Mouse (Mus musculus) CD4-positive helper T cell, adult 2 months (primary cell): Measurements from ENCODE around the gene Dnase1l1.

Experiments used
- DNase-seq: peaks from one replicate; pipeline ENCODE4 v3.0.0-alpha.2; 2012; ENCODE audit warnings: low read depth, missing footprints, low spot score

Gene Dnase1l1

GRCm38 (mm10) chrX:74270062-74270901 is 11.9 kb downstream of the Dnase1l1 start, which contains the start of gene Rpl10:
Gene Rpl10 (plus strand): TSS chrX:74270812.
- peak; percentile 98 for DNase-seq

DNA sequence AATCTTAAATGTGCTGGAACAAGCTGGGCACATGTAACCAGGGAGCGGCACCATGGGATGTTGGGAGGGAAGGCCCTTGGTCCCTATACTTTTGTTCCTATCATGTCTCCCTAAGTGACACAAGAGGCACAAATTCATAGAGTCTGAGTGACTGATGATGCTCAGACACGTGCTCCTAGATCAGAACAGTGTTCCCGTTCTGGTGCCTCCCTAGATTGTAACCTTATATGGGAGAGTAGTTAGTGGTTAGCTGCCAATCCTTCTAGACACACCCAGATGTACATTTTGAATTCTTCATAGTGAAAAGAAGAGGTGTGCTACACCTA is 12.4 kb downstream of the Dnase1l1 start:
- DNase-seq, result no peak

DNA sequence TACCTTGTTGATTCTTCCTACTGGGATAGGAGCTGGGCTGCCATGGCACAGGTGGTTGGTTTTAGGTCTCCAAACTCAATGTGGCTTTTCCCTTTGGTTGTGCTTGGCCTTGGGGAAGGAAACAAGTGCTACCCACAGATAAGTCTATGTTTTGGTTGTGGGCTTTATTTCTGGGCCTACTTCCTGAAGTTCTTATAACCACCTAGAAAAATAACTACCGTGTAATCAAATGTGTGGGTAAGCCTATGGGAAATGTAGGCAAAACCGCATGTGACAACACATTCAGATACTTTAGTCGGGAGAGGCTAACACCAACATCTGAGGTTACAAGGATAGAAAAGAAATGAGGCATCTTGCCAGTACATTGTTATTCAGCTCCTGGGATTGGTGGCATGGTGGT is 24.4 kb downstream of the Dnase1l1 start:
- DNase-seq, result no peak

DNA sequence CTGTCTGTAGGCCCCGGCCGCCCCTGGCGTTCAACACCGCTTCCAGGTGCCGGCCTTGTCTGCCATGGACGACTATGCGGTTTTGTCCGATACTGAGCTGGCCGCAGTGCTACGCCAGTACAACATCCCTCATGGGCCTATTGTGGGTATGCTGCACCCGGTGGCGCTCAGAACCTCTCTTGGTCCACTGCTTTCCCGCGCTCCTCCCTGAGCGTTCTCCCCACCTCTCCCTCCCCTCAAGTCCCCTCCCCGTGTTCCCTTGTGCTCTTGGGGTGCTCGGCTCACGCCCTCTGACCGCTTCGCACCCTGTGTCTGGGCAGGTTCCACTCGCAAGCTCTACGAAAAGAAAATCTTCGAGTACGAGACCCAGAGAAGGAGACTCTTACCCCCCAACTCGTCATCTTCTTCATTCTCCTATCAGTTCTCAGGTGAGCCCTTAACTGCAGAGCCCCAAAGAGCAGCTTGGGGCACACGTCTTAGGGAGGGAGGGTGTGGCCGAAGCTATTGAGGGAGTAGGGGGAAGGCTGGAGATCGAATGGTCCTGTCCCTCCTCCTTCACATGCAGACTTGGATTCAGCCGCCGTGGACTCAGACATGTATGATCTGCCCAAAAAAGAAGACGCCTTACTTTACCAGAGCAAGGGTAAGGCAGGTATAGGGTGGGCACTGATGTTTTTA is 27.1 kb downstream of the Dnase1l1 start:
- peak; percentile 36 for DNase-seq

GRCm38 (mm10) chrX:74254153-74254887 is 27.8 kb downstream of the Dnase1l1 start, which contains the start of gene Emd:
Gene Emd (plus strand): TSS chrX:74254687.
- DNase-seq, result peak; percentile 96

DNA sequence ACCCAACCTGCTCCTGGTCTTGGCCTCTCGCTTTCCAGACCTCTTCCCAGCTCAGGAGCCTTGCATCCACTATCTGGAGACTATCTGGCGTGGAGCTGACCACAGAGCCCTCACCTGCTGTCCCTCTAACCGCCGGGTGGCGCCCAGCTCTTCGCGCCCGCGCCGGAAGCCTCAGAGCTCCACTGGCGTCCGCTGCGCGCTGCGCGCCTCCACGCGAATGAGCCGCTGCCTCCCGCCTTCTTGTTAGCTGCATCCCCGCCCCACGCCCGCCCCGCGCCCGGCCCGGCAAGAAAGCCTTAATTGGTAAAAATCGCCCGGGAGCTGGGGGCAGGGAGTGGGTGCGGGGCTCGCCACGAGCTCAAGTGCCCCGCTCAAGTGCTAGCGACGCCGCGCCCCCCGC is 32.5 kb downstream of the Dnase1l1 start, which contains the start of gene Flna:
TSS of gene Flna (minus strand) at position 206 of the 400 bp plus-strand sequence.
- peak; percentile 78 for DNase-seq

DNA sequence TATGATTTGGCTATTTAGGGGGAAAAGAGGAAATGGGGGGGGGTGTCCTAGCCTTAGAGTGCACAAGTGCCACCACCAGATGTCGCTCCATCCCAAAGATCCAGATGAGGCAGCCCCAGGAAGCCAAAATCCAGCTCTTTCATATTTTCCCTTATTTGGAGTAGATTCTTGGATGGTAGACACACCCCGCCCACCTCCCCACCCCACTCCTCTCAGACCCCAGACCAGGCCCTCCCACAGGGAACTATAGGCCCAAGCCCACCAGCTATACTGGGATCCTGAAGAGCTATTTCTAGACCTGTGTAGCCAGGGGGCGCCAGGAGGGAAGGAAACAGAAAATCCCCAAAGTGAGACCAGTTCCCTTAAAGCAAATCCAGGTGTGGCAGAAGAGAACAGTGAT is 33.5 kb downstream of the Dnase1l1 start:
- peak; percentile 64 for DNase-seq

GRCm38 (mm10) chrX:74246693-74247092 is 35.4 kb downstream of the Dnase1l1 start:
- DNase-seq, result no peak

DNA sequence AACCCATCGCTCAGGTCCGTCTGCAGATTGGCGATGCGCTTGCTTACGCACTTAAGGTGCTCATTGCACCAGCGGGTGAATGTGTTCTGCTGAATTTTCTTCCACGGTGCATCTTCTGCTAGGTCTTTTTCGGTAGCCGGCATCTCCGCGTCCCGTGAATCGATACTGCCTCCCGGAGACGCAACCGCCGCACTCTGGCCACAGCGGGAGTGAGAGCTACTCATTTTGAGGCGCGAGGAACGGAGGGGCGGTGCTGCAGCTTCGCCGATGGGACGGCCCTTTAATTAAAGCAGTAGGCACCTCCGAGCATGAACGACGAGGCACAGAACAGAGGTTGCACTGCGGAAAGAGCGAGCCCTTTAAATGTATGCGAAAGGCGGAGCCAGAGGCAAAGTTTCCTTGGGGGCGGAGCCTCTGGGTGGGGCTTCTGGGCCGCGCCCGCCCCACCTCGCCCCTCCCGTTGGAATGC is 35.9 kb downstream of the Dnase1l1 start:
- DNase-seq, result peak; percentile 91

- DNase-seq, result peak; percentile 78
These were observed 36.5 kb downstream of the Dnase1l1 start for GRCm38 (mm10) chrX:74245687-74246086.

- peak; percentile 15 for DNase-seq
These were observed 37.0 kb downstream of the Dnase1l1 start for GRCm38 (mm10) chrX:74245107-74245506.

- peak; percentile 78 for DNase-seq
These were observed 37.5 kb downstream of the Dnase1l1 start for GRCm38 (mm10) chrX:74244614-74245083.

GRCm38 (mm10) chrX:74243807-74244206 is 38.3 kb downstream of the Dnase1l1 start:
- peak; percentile 92 for DNase-seq

DNA sequence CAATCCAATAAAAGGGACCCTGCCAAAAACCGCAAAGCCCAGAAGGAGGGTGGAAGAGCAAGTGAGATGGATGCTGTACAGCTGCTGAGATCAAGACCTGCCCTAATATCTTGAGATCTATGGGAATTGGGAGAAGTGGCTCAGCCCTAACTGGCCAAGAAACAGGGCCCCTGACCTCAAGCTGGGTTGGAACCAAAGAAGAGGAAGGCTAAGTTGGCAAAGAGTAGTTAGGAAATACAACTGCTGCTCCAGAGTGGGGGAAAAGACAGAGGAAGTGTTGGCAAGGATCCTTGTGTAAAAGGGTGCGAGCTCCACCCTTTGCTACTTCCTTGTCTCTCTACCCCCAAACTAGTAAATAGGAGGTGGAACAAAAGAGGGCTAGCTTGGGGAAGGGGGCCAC is 38.7 kb downstream of the Dnase1l1 start:
- no peak for DNase-seq

- DNase-seq, result no peak
These were observed 41.8 kb downstream of the Dnase1l1 start for GRCm38 (mm10) chrX:74240332-74240731.

DNA sequence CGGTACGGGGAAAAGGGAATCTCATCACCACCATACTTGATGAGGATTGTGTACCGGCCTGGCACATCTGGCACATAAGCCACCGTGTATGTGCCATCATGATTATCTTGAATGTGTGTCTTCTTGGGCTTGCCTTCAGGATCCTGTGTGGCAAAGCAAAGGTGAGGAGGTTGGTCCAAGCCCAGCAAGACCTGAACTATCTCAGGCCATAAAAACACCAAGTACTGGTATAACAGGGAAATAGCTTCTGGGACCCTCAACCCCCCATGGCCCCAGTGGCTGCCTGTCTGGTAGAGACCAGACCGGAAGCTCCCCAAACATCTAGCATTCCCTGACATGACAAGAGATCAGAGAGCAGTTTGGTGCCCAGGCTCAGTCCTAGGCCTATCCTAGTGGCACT is 48.9 kb downstream of the Dnase1l1 start:
- DNase-seq, result no peak

GRCm38 (mm10) chrX:74230038-74230437 is 52.1 kb downstream of the Dnase1l1 start:
- DNase-seq, result no peak
